Mouse (Mus musculus): ENCODE data around the gene Slc2a10.
A peak's percentile ranks its signal among the peaks of the same experiment; 100 is the strongest.

Gene Slc2a10

GRCm38 (mm10) chr2:165503259-165504203 is at the start of gene Slc2a10:
Gene Slc2a10, plus strand, starts transcription at chr2:165503787.
- peak; percentile 30 for DNase-seq (ENCODE audit: low read depth, low spot score)

GRCm38 (mm10) chr2:165456710-165457109 is 46.9 kb upstream of the Slc2a10 start:
- no peak for DNase-seq (ENCODE audit: low read depth, low spot score)

- DNase-seq (ENCODE audit: low read depth, low spot score): no peak
Measured at GRCm38 (mm10) chr2:165458189-165458588, 45.4 kb upstream of the Slc2a10 start.

- no peak for DNase-seq (ENCODE audit: low read depth, low spot score)
Measured at GRCm38 (mm10) chr2:165459663-165460062, 43.9 kb upstream of the Slc2a10 start.

GRCm38 (mm10) chr2:165467824-165468452 is 35.6 kb upstream of the Slc2a10 start:
- peak; percentile 16 for DNase-seq (ENCODE audit: low read depth, low spot score)

- DNase-seq (ENCODE audit: low read depth, low spot score): no peak
Measured at GRCm38 (mm10) chr2:165470167-165470566, 33.4 kb upstream of the Slc2a10 start.

- no peak for DNase-seq (ENCODE audit: low read depth, low spot score)
Measured at GRCm38 (mm10) chr2:165471943-165472342, 31.6 kb upstream of the Slc2a10 start.

- no peak for DNase-seq (ENCODE audit: low read depth, low spot score)
Measured at GRCm38 (mm10) chr2:165473003-165473402, 30.6 kb upstream of the Slc2a10 start, which contains the start of gene Slc13a3. Gene Slc13a3, minus strand, starts transcription at chr2:165473230.

GRCm38 (mm10) chr2:165475412-165475811 is 28.2 kb upstream of the Slc2a10 start:
- no peak for DNase-seq (ENCODE audit: low read depth, low spot score)

- peak; percentile 17 for DNase-seq (ENCODE audit: low read depth, low spot score)
Measured at GRCm38 (mm10) chr2:165475850-165476249, 27.7 kb upstream of the Slc2a10 start.

- no peak for DNase-seq (ENCODE audit: low read depth, low spot score)
Measured at GRCm38 (mm10) chr2:165482003-165482402, 21.6 kb upstream of the Slc2a10 start.

GRCm38 (mm10) chr2:165484152-165484551 is 19.4 kb upstream of the Slc2a10 start:
- peak; percentile 32 for DNase-seq (ENCODE audit: low read depth, low spot score)

- DNase-seq (ENCODE audit: low read depth, low spot score): peak; percentile 53
Measured at GRCm38 (mm10) chr2:165485826-165486225, 17.8 kb upstream of the Slc2a10 start.

- no peak for DNase-seq (ENCODE audit: low read depth, low spot score)
Measured at GRCm38 (mm10) chr2:165486401-165486800, 17.2 kb upstream of the Slc2a10 start.

- DNase-seq (ENCODE audit: low read depth, low spot score): peak; percentile 86
Measured at GRCm38 (mm10) chr2:165486881-165487535, 16.6 kb upstream of the Slc2a10 start.

GRCm38 (mm10) chr2:165492648-165493553 is 10.7 kb upstream of the Slc2a10 start, which contains the start of gene Trp53rka:
Gene Trp53rka, minus strand, starts transcription at chr2:165493324.
- peak; percentile 93 for DNase-seq (ENCODE audit: low read depth, low spot score)

GRCm38 (mm10) chr2:165493587-165494210 is 9.9 kb upstream of the Slc2a10 start:
- peak; percentile 58 for DNase-seq (ENCODE audit: low read depth, low spot score)

- DNase-seq (ENCODE audit: low read depth, low spot score): no peak
Measured at GRCm38 (mm10) chr2:165494495-165494894, 9.1 kb upstream of the Slc2a10 start.

- DNase-seq (ENCODE audit: low read depth, low spot score): peak; percentile 44
Measured at GRCm38 (mm10) chr2:165496251-165496650, 7.3 kb upstream of the Slc2a10 start.

GRCm38 (mm10) chr2:165497706-165498275 is 5.8 kb upstream of the Slc2a10 start:
- no peak for DNase-seq (ENCODE audit: low read depth, low spot score)
